Mouse (Mus musculus) regulatory T cell (primary cell): ENCODE data around the gene Arhgap15.

ENCODE experiments used
- in situ Hi-C: fragments of 300-600 bp; cut with MboI, MseI; formaldehyde crosslinking; loops from one replicate; pipeline ENCODE4 v1.15.1; 2025; ENCODE audit warnings: high pct_unique_total_duplicates

The Arhgap15 gene

GRCm38 (mm10) chr2:44152301-44152700 is 403.7 kb downstream of the Arhgap15 start:
- in situ Hi-C loops, result no loop called here

- in situ Hi-C loops, result no loop called here
Measured at GRCm38 (mm10) chr2:44160358-44160757, 411.7 kb downstream of the Arhgap15 start.

DNA sequence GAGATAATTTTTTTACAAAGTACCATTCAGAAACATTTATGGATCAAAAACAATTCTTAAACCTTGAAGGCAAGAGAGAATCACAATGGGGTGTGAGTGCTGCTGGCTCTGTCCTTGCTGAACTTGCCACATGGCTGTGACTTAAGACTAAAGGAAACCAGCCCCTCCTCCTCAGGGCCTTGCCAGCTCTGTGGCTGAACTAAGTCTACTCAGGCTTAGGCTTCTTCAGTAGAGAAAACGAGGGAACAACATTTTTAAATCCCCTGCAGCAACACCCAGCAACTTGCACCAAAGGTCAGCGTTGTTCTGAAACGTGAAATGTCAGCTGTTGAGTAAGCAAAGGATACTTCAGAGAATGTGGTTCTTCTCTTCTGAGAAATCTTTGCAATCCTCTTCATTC is 417.2 kb downstream of the Arhgap15 start:
- in situ Hi-C loops, result no loop called here

DNA sequence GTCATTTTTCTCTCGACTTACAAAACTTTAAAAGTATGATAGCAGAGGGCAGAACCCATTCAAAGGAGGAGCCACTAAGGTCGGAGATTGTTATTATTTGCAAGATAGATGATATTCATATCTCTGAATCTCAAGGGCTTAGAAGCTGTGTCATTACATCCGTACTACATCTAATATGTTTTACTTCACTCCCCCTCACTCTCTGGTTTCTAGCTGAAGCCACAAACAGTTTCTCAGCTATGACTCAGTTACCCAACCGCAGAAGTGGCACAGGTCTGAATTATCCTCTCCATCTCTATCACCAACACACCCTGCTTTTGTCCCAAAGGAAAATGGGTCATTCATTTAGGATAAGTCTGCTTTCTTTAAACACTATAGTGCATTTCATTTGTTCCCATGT is 418.1 kb downstream of the Arhgap15 start:
- in situ Hi-C loops, result no loop called here

DNA sequence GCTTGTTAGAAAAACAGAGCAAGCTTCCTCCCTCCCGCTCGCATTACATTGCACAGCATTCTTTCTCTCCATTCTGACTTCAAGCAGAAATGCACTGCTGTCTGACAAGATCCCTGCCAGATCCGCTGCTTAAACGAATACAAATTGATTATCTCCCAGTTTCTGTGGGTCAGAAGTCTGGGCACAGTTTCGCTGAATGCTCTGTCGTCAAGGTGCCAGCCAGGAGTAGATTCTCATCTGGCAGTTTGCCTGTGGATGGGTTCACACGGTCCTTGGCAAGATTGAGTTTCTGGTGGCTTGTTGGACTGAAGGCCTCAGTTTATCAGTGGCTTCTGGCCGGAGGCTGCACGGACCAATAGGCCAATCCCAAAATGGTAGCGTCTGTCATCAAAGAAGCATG is 435.9 kb downstream of the Arhgap15 start:
- in situ Hi-C loops, result no loop called here

DNA sequence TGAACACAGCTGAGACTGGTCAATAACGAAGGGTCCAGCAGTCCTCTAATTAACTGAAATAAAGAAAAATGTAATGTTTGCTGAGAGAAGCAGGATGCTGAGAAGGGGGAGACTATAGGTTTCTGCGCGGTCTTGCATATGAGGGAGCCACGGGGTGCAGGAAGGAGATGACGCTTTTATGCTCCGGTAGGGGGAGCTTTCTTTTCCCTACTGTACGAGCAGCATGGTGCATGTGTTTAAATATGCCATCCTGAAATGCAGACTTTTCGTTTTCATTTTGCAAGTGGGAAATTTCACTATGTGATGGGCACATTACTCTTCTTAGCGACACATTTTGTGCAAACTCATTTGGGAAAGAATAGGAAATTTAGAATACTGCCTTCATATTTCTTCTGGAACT is 442.1 kb downstream of the Arhgap15 start:
- in situ Hi-C loops, result no loop called here

- in situ Hi-C loops, result no loop called here
Measured at GRCm38 (mm10) chr2:44192058-44192457, 443.4 kb downstream of the Arhgap15 start.

DNA sequence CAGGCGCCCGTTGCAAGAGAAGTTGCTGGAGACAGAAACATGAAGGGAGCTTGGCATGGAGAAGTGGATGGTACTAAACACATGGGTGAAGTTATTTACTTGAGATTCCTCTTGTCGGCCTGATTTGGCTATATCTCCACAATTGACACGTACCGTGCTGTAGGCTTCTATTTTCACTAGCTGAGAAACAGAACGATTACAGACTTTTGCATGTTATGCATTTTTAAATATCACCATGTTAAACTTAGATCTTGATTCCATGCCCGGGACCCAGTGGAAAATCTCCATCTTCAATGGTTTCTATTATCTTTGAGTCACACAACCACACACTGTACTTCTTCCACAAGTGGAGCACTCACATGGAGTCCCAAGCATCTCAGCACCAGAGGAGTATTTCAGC is 466.9 kb downstream of the Arhgap15 start:
- in situ Hi-C loops, result no loop called here

GRCm38 (mm10) chr2:44217811-44218210 is 469.2 kb downstream of the Arhgap15 start:
- in situ Hi-C loops, result no loop called here

- in situ Hi-C loops, result no loop called here
Measured at GRCm38 (mm10) chr2:44218317-44218716, 469.7 kb downstream of the Arhgap15 start.

GRCm38 (mm10) chr2:44221686-44222085 is 473.1 kb downstream of the Arhgap15 start:
- in situ Hi-C loops, result no loop called here

DNA sequence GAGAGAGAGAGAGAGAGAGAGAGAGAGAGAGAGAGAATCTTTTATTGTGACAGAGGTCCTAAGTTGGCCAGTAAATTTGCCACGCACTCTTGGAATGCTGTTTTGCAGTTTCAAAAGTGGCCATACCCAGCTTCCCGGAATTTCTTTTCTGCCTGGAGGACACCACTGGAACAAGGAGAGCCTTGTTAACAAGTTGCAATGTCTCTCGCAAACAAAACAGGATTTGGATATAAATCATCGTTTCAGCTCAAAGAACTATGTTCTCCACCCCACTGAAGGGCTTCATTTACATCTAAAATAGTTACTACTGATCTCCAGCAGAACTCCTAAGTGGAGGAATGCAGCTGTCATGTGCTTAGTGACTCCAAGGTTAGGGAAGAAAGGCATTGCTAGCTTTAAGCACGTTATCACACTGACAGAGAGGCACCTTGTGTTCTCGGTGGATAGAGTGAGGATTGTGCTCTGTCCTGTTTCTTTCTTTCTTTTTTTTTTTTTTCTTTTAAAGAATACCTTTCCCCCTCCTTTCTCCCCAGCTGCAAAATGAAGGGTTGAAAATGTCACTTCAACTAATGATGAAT is 473.6 kb downstream of the Arhgap15 start:
- in situ Hi-C loops, result no loop called here

DNA sequence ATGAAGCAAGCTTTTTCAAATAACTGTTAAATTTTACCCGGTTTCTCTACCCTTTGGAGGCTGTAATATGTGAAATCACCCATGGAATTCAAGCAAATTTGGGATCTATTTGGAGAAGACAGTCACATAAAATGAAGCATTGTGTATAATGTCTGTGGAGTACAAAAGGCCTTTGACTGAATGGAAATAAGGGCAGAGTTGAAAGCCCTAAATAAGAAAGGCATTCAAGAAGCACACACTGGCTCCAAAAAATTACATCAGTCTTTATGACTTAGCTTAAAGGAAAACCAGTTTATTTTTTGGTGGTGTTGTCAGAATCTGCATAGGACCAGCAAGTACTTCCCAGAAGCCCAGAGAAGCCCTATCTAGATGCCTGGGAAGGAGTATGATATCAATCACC is 486.2 kb downstream of the Arhgap15 start:
- in situ Hi-C loops, result no loop called here

DNA sequence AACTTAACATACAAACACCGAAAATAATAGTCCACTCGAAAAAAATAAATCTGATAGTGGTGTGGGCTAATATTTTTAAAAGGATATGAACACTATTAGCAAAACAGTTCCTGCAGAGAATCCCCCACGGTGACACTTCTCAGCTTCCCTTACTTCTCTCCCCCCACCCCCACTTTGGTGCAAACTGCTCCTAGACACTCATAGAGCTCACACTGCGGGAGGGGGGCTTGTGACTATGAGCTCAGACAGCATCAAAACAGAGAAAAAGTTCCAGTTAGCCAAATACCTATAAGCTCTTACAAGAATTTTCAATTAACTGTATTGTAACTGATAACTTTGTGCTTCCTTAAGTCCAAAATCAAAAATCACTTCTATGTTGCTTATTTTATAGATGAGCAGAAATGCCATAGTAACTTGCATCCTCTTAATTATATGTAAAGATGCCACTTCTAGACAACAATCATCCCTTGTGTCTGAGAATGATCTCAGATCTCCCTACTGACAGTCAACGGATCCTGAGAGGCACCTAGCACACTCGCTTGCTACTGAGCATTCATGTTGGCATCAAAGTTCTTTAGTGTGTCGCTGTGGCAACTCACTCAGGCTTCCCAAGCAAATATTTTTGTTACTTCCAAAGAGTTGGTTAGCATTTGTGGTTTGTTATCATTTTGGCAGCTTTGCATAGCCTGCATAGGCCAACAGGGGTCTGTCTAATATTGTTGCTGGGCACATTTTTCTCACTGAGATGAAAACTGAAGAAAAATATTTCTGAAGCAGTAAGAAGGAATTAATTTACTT is 493.2 kb downstream of the Arhgap15 start:
- in situ Hi-C loops, result no loop called here

GRCm38 (mm10) chr2:44242628-44243255 is 494.1 kb downstream of the Arhgap15 start:
- in situ Hi-C loops, result no loop called here

DNA sequence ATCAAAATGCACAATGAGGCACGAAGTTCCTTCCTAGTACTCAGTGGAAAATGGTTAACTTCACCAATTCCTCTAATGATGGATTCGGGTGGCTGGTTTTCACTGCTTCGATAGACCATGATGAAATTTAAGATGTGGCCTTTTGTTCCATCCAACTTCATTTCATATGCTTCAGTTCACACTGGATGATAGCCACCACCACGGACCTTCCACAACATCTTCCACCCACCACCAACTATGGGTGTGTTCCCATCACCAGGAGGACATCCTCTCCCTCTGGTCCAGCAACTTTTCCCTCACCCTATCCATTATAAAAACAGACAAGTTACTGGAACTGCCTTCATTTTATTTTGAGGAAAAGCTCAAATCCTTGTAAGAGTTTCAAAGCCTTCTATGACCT is 506.7 kb downstream of the Arhgap15 start:
- in situ Hi-C loops, result no loop called here

GRCm38 (mm10) chr2:44257946-44258345 is 509.3 kb downstream of the Arhgap15 start:
- in situ Hi-C loops, result no loop called here

GRCm38 (mm10) chr2:44271455-44272346 is 523.1 kb downstream of the Arhgap15 start:
- in situ Hi-C loops, result no loop called here

DNA sequence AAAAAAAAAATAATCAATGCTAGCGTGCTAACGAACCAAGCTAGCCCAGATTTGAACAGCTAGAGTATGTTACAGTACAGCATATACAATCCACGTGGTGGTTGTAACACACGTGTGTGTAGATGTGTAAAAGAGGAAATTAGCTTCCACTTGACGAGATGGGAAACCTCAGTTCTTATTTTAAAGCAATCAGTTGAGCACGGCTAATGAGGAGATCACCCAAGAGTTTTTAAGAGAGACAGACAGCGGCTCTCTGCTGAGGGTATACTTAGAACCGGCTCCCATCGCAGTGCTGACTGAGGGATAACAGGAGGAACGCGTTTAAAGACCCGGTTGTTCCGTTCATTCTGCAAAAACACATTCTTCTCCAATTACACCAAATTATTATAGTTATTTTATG is 524.0 kb downstream of the Arhgap15 start:
- in situ Hi-C loops, result no loop called here

DNA sequence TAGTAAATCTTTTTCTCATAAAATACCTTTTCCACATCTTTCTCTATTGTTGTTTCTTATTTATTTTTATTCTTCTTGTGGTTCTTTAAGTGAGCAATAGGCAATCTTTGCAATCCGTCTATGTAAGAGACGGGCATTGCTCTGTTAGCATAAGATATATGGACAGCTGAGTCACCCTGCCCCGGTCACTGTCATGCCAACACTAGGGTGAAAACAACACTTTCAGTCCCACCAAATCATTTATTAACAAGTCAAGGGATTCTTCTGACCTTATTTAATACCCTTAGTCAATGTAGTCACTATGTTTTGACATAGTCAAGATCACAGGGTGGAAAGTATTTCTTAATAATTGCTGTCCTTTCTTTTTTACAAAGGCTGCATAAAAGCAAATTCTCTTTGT is 525.8 kb downstream of the Arhgap15 start:
- in situ Hi-C loops, result no loop called here

- in situ Hi-C loops, result no loop called here
Measured at GRCm38 (mm10) chr2:44286181-44286719, 537.6 kb downstream of the Arhgap15 start.

DNA sequence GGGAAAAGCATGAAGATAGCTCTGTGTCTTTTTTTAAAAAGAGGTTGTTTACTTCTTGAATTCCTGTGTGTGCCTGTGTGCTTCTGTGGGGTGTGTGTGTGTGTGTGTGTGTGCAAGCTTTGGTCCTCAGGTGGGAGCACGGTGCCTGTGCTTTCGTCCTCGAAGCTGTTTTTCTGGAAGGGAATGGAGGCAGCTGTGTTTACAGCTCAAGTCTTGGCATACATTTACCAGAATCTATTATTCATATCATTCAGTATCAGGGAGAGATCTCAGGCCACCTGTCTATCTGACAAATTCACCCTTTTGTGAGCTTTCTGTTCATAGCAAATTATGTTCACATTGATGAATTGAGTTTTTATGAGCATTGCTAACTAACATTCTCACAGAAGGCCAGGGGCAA is 550.5 kb downstream of the Arhgap15 start:
- in situ Hi-C loops, result no loop called here
